Mouse (Mus musculus): Measurements from ENCODE around the gene Psmb3. TPM values are rescaled to one million over a fixed set of nuclear protein-coding genes. Genes with fewer than 3 reads are reported as not detected.

The Psmb3 gene
- polyA plus RNA-seq, 1 experiment: 296 TPM

DNA sequence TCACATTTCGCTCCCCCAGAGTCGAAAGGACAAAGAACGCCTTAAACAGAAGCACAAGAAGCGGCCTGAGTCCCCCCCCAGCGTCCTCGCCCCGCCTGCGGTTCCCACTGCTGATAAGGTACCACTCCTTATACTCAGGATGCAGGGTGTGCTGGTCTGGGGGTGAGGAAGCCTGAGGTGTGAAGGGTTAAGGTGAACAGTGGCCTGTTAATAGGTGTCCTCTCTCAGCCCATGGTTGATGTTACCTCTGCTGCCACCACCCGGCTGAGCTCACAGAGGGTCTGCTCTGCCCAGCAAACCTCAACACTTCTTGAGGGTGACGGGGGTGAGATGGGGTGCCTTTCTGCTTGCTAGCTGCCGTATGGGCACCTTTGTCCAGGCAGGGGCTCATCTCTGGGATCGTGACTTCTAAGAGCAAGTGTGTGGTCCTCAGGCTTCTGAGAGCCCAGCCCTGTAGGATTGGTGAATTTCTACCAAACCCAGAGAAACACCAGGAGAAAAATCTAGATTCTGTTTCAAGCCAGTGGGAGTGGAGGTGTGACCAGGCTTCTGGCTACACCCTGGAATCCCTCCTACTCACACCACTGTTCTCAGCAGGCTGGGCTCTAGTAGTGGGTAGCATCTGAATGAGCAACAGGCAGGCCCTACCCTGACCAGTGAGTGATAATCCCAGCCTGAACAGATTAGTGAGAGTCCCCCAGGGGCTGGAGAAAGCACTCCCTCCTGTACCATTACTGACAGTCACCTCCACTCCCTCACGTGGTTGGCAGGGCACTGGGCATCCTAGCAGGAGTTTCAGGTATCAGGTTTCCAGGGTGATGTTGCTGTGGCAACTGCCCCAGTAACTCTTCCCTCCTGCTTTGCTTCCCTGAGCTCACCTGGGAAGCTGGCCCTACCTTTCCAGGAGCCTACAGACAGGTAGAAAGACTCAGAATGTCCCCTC, 32.7 kb upstream of the Psmb3 start:
- 0 out of 2 replicates have a peak, but pooled peaks have one; percentile 1 for TF ChIP-seq EP300 (IDR thresholded peaks at IDR 0.05; ENCODE audit: insufficient read depth, low read depth, low read length)
- TF ChIP-seq CTCF (IDR thresholded peaks at IDR 0.05; ENCODE audit: low read depth, low read length): peak; percentile 35
- no peak for TF ChIP-seq POLR2A (IDR thresholded peaks at IDR 0.05; ENCODE audit: insufficient read depth, low read length)
- Histone ChIP-seq H3K4me3 (ENCODE audit: low read depth, low read length) (no peak overlapping the region), H3K9ac (ENCODE audit: low read depth, poor library complexity, severe bottlenecking) (peak overlapping the region; percentile 33), H3K36me3 (ENCODE audit: control insufficient read depth, insufficient read depth, low read length, poor library complexity, severe bottlenecking) (peaks cover 48% of the 10 kb centered on the region), H3K27me3 (ENCODE audit: control insufficient read depth, insufficient read depth, low read length, poor library complexity, severe bottlenecking) (no peaks in the 10 kb centered on the region), H3K9me3 (replicated peaks; ENCODE audit: control insufficient read depth, insufficient read depth, low read length, poor library complexity, severe bottlenecking) (no peaks in the 10 kb centered on the region), H3K4me1 (ENCODE audit: control insufficient read depth, insufficient read depth, low read length) (peaks cover 23% of the 10 kb centered on the region), H3K27ac (ENCODE audit: insufficient read depth, low read length) (peak overlapping the region; percentile 95)

DNA sequence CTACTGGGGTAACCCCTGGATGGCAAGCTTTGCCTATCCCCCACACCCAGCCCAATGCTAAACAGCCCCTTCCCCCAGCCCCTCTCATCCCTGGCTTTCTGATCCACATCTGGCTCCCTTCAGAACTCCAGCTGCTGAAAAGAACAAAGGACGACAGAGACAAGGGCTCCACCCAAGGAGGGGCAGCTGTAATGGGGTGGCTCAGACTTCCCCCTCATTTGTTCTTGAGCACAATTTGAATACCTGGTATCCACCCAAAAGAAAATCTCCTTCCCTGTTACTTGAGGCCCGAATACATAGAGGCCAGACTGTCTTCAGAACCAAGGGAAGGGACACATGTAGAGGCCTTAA, 32.0 kb upstream of the Psmb3 start:
- Histone ChIP-seq H3K27me3 (ENCODE audit: control insufficient read depth, insufficient read depth, low read length, poor library complexity, severe bottlenecking) (no peaks in the 10 kb centered on the region), H3K4me1 (ENCODE audit: control insufficient read depth, insufficient read depth, low read length) (peaks cover 29% of the 10 kb centered on the region), H3K9me3 (replicated peaks; ENCODE audit: control insufficient read depth, insufficient read depth, low read length, poor library complexity, severe bottlenecking) (no peaks in the 10 kb centered on the region), H3K27ac (ENCODE audit: insufficient read depth, low read length) (peak overlapping the region; percentile 95), H3K36me3 (ENCODE audit: control insufficient read depth, insufficient read depth, low read length, poor library complexity, severe bottlenecking) (peaks cover 51% of the 10 kb centered on the region), H3K9ac (ENCODE audit: low read depth, poor library complexity, severe bottlenecking) (no peak overlapping the region), H3K4me3 (ENCODE audit: low read depth, low read length) (no peak overlapping the region)
- no peak for TF ChIP-seq CTCF (IDR thresholded peaks at IDR 0.05; ENCODE audit: low read depth, low read length)
- peak; percentile 93 for TF ChIP-seq EP300 (IDR thresholded peaks at IDR 0.05; ENCODE audit: insufficient read depth, low read depth, low read length)

DNA sequence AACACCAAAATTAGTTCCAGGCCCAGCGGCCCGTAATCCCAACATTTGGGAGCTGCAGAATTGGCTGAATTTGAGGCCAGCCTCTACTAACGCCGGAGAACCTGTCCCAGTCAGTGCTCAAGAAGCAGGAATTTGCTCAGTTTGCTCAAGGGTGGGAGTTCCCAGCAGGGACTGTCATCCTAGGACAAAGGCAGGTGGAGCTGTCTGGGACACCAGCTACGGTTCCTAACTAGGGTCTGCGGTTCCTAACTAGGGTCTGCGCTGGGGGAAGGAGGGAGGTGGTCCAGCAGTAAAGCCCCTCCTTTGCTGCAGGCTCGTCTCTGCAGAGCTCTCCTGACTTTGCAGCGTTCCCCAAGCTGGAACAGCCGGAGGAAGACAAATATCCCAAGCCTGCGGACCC, 30.1 kb upstream of the Psmb3 start:
- H3K4me1 ChIP-seq (ENCODE audit: control insufficient read depth, insufficient read depth, low read length): peaks cover 31% of the 10 kb centered on the region
- peaks cover 54% of the 10 kb centered on the region for H3K36me3 ChIP-seq (ENCODE audit: control insufficient read depth, insufficient read depth, low read length, poor library complexity, severe bottlenecking)
- TF ChIP-seq CTCF (IDR thresholded peaks at IDR 0.05; ENCODE audit: low read depth, low read length): no peak
- no peak for TF ChIP-seq POLR2A (IDR thresholded peaks at IDR 0.05; ENCODE audit: insufficient read depth, low read length)
- peak; percentile 68; the same call in 1 of the 2 replicates for TF ChIP-seq EP300 (IDR thresholded peaks at IDR 0.05; ENCODE audit: insufficient read depth, low read depth, low read length)
- H3K27me3 ChIP-seq (ENCODE audit: control insufficient read depth, insufficient read depth, low read length, poor library complexity, severe bottlenecking): no peaks in the 10 kb centered on the region
- H3K9me3 ChIP-seq (replicated peaks; ENCODE audit: control insufficient read depth, insufficient read depth, low read length, poor library complexity, severe bottlenecking): no peaks in the 10 kb centered on the region
- no peak overlapping the region for H3K27ac ChIP-seq (ENCODE audit: insufficient read depth, low read length)
- H3K9ac ChIP-seq (ENCODE audit: low read depth, poor library complexity, severe bottlenecking): no peak overlapping the region
- no peak overlapping the region for H3K4me3 ChIP-seq (ENCODE audit: low read depth, low read length)

DNA sequence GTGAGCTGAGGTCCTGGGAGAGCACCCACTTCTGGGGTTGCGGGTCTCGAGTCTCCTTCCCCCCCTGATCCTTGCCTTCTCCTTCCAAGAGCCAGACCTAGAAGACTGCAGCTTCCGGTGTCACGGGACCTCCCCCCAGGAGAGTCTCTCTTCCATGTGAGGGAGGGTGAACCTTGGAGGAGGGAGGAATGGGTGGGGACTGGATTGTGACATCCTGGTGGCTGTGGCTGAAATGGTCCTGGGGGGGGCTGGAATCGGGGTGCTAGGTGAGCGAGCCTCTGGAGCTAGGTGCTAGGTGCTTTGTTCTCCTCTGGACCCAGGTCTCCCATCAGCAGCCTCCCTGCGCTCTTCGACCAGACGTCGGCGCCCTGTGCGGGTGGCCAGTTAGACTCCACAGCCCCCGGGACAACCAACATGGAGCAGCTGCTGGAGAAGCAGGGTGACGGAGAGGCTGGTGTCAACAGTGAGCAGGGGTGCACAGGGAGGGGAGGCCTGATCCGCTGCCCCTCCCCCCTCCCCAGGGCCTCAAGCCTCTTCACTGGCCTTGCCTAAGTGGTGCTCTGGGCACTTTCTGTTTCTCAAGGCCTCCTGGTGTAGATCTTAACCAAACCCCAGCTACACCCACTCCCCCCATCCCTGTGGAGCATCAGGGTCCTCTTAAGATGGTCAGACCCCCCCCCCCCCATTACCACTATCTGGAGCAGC, 27.0 kb upstream of the Psmb3 start:
- Histone ChIP-seq H3K4me1 (ENCODE audit: control insufficient read depth, insufficient read depth, low read length) (peaks cover 21% of the 10 kb centered on the region), H3K36me3 (ENCODE audit: control insufficient read depth, insufficient read depth, low read length, poor library complexity, severe bottlenecking) (peaks cover 71% of the 10 kb centered on the region)
- TF ChIP-seq EP300 (IDR thresholded peaks at IDR 0.05; ENCODE audit: insufficient read depth, low read depth, low read length): no peak
- TF ChIP-seq CTCF (IDR thresholded peaks at IDR 0.05; ENCODE audit: low read depth, low read length): no peak
- no peak for TF ChIP-seq POLR2A (IDR thresholded peaks at IDR 0.05; ENCODE audit: insufficient read depth, low read length)

DNA sequence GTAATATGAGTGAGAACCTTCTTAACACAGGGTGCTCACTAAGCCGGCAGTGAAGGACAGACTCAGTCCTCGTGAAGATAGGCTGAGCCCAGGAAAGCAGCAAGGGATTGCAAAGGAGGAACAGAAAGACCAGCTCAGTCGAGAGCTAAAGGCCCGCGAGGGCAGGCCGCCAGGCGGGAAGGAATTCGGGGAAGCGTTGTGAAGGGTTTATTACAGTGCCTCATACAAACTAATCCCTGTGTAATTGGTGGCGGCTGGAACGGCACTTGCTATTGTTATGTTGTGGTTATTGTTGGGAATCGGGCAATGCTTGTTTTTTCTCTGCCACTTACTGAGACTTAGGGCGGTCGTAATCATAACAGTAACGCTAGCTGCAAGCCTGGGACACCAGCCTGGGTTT, 25.8 kb upstream of the Psmb3 start:
- Histone ChIP-seq H3K27ac (ENCODE audit: insufficient read depth, low read length) (peak overlapping the region; percentile 22; the same call in 1 of the 2 replicates), H3K9ac (ENCODE audit: low read depth, poor library complexity, severe bottlenecking) (no peak overlapping the region), H3K36me3 (ENCODE audit: control insufficient read depth, insufficient read depth, low read length, poor library complexity, severe bottlenecking) (peaks cover 73% of the 10 kb centered on the region), H3K4me3 (ENCODE audit: low read depth, low read length) (no peak overlapping the region), H3K27me3 (ENCODE audit: control insufficient read depth, insufficient read depth, low read length, poor library complexity, severe bottlenecking) (no peaks in the 10 kb centered on the region), H3K9me3 (replicated peaks; ENCODE audit: control insufficient read depth, insufficient read depth, low read length, poor library complexity, severe bottlenecking) (no peaks in the 10 kb centered on the region), H3K4me1 (ENCODE audit: control insufficient read depth, insufficient read depth, low read length) (peaks cover 17% of the 10 kb centered on the region)
- TF ChIP-seq POLR2A (IDR thresholded peaks at IDR 0.05; ENCODE audit: insufficient read depth, low read length) (no peak), CTCF (IDR thresholded peaks at IDR 0.05; ENCODE audit: low read depth, low read length) (no peak), EP300 (IDR thresholded peaks at IDR 0.05; ENCODE audit: insufficient read depth, low read depth, low read length) (no peak)

More for the DNA sequence above, 27.0 kb upstream of the Psmb3 start:
- no peak overlapping the region for H3K4me3 ChIP-seq (ENCODE audit: low read depth, low read length)
- no peaks in the 10 kb centered on the region for H3K9me3 ChIP-seq (replicated peaks; ENCODE audit: control insufficient read depth, insufficient read depth, low read length, poor library complexity, severe bottlenecking)
- no peak overlapping the region for H3K27ac ChIP-seq (ENCODE audit: insufficient read depth, low read length)
- no peak overlapping the region for H3K9ac ChIP-seq (ENCODE audit: low read depth, poor library complexity, severe bottlenecking)
- H3K27me3 ChIP-seq (ENCODE audit: control insufficient read depth, insufficient read depth, low read length, poor library complexity, severe bottlenecking): no peaks in the 10 kb centered on the region

Data from ES-Bruce4 (cell line).